Mouse (Mus musculus) hindbrain, embryonic 16.5 days (tissue): ENCODE data around the gene Gm10160. TPM values are rescaled to one million over a fixed set of nuclear protein-coding genes. Genes with fewer than 3 reads are reported as not detected.

Experiments used
- ATAC-seq: fragments of 200-750 bp; cut with Nextera tagmentation; 2 replicates; pipeline ENCODE4 v1.8.0; 2017; ENCODE audit warnings: moderate TSS enrichment, moderate library complexity
- H3K27ac ChIP-seq: fragments of 300-500 bp; sonication (generic); 2 replicates; pipeline ENCODE4 v1.5.1; 2014; ENCODE audit warnings: low read depth, mild to moderate bottlenecking, control low read depth, low read length, moderate library complexity
- H3K27me3 ChIP-seq: fragments of 300-500 bp; sonication (generic); replicated peaks from 2 replicates; pipeline ENCODE4 v1.6.1; 2014; ENCODE audit warnings: low read length; ENCODE audit not compliant: control insufficient read depth, insufficient read depth
- H3K36me3 ChIP-seq: fragments of 300-500 bp; sonication (generic); 2 replicates; pipeline ENCODE4 v1.6.1; 2014; ENCODE audit warnings: mild to moderate bottlenecking, low read length, moderate library complexity, mixed read lengths; ENCODE audit not compliant: control insufficient read depth, insufficient read depth
- H3K4me1 ChIP-seq: fragments of 300-500 bp; sonication (generic); 2 replicates; pipeline ENCODE4 v1.6.1; 2014; ENCODE audit warnings: low read depth, low read length; ENCODE audit not compliant: control insufficient read depth, insufficient read depth
- H3K4me2 ChIP-seq: fragments of 300-500 bp; sonication (generic); 2 replicates; pipeline ENCODE4 v1.6.1; 2014; ENCODE audit warnings: mild to moderate bottlenecking, low read length, control low read depth, moderate library complexity
- H3K4me3 ChIP-seq: fragments of 300-500 bp; sonication (generic); 2 replicates; pipeline ENCODE4 v1.5.1; 2014; ENCODE audit warnings: mild to moderate bottlenecking, low read length, control low read depth, moderate library complexity
- H3K9ac ChIP-seq: fragments of 300-500 bp; sonication (generic); 2 replicates; pipeline ENCODE4 v1.6.1; 2014; ENCODE audit warnings: low read depth, mild to moderate bottlenecking, control low read depth, low read length, moderate library complexity
- H3K9me3 ChIP-seq: fragments of 300-500 bp; sonication (generic); 2 replicates; pipeline ENCODE4 v1.6.1; 2014; ENCODE audit warnings: mild to moderate bottlenecking, low read length, moderate library complexity; ENCODE audit not compliant: control insufficient read depth
- whole genome bisulfite sequencing: fragments of 180-500 bp; shearing (Covaris S2); extraction: QIAGEN DNeasy Blood & Tissue Kit; methylation state at CpG from one replicate; pipeline ENCODE4 v1.1.7; 2014; 5-methylcytosine and 5-hydroxymethylcytosine counted together
- polyA plus RNA-seq: library from polyadenylated mRNA; unstranded; fragments of >200 nt; fragmentation: Nextera tagmentation; extraction: Ambion mirVana; gene quantifications from 2 replicates; pipeline ENCODE4 v1.2.1, GENCODE M21; 2015

Gm10160 gene
- polyA plus RNA-seq, result not detected in 2 replicates

GRCm38 (mm10) chr7:81855694-81856093, at the start of gene Gm10160:
Gene Gm10160, minus strand, starts transcription at chr7:81855794.
- peaks cover 4% of the 10 kb centered on the region for H3K27me3 ChIP-seq
- no peaks in the 10 kb centered on the region for H3K9me3 ChIP-seq
- WGBS, result 67% methylated on average over 1 of the region's 1 CpGs
- no peak within 1 kb of the TSS for H3K4me3 ChIP-seq
- no peak within 1 kb of the TSS for H3K4me2 ChIP-seq
- no peaks in the 10 kb centered on the region for H3K36me3 ChIP-seq
- no peak within 1 kb of the TSS for H3K9ac ChIP-seq
- peaks cover 19% of the 10 kb centered on the region for H3K4me1 ChIP-seq
- ATAC-seq, result no peak
- no peak within 1 kb of the TSS for H3K27ac ChIP-seq

DNA sequence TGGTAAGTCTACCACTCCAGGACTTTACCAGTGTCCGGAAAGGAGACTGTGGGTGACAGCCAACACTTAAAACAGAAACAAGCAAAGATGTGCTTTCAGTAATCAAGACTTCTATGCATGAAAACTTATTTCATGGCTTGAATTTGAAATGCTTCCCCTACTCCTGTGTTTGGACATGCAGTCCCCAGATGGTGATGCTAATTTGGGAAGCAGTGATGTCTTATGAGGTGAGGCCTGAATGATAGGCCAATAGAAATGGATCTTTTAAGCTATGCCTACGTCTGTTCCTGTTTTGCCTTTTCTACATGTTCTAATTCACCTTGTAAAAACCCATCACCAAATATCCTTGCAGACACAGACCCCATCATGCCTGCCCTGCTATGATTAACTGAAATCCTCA, 49.3 kb upstream of the Gm10160 start:
- Histone ChIP-seq H3K27me3 (no peaks in the 10 kb centered on the region), H3K4me3 (no peak overlapping the region), H3K4me1 (no peaks in the 10 kb centered on the region), H3K9ac (no peak overlapping the region), H3K9me3 (no peaks in the 10 kb centered on the region), H3K36me3 (no peaks in the 10 kb centered on the region), H3K4me2 (no peak overlapping the region), H3K27ac (no peak overlapping the region)
- 92% methylated on average over 2 of the region's 2 CpGs for WGBS
- no peak for ATAC-seq

DNA sequence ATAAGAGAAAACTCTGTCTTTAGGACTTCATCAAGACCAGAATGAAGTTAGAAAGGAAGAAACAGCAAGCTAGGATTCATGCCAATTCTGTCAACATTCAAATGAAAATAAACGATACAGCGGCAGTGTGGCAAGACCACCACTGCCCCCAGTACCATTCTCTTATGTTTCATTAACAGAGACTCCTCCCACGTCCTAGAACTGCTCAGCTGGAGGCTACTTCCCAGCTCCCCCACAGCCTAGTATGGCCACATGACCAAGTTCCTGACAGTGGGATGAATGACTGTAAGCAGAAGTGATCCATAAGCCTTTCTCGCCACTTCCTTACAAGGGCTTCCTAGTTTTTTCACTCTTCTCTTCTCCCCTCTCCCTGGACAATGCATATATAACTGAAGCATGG, 48.5 kb upstream of the Gm10160 start:
- Histone ChIP-seq H3K4me3 (no peak overlapping the region), H3K4me2 (no peak overlapping the region), H3K9ac (no peak overlapping the region), H3K27me3 (no peaks in the 10 kb centered on the region), H3K4me1 (no peaks in the 10 kb centered on the region), H3K36me3 (no peaks in the 10 kb centered on the region; the same call in 1 of the 2 replicates), H3K27ac (no peak overlapping the region), H3K9me3 (no peaks in the 10 kb centered on the region)
- 50% methylated on average over 4 of the region's 4 CpGs for WGBS
- peak; percentile 62; the same call in 1 of the 2 replicates for ATAC-seq

- Histone ChIP-seq H3K4me2 (no peak overlapping the region), H3K4me1 (no peaks in the 10 kb centered on the region), H3K36me3 (peaks cover 4% of the 10 kb centered on the region), H3K9me3 (no peaks in the 10 kb centered on the region), H3K27me3 (no peaks in the 10 kb centered on the region), H3K4me3 (no peak overlapping the region), H3K27ac (no peak overlapping the region), H3K9ac (no peak overlapping the region)
- no peak for ATAC-seq
- 86% methylated on average over 11 of the region's 11 CpGs for WGBS
Observed at GRCm38 (mm10) chr7:81899361-81899760, 43.8 kb upstream of the Gm10160 start.

GRCm38 (mm10) chr7:81885128-81885527, 29.5 kb upstream of the Gm10160 start:
- H3K27ac ChIP-seq, result no peak overlapping the region
- no peaks in the 10 kb centered on the region for H3K27me3 ChIP-seq
- 57% methylated on average over 4 of the region's 4 CpGs for WGBS
- ATAC-seq, result no peak
- H3K4me1 ChIP-seq, result no peaks in the 10 kb centered on the region; the same call in 1 of the 2 replicates
- no peak overlapping the region for H3K9ac ChIP-seq
- H3K4me3 ChIP-seq, result no peak overlapping the region
- H3K36me3 ChIP-seq, result 0 out of 2 replicates have a peak, but pooled peaks cover 2% of the 10 kb centered on the region
- H3K9me3 ChIP-seq, result no peaks in the 10 kb centered on the region
- H3K4me2 ChIP-seq, result no peak overlapping the region

DNA sequence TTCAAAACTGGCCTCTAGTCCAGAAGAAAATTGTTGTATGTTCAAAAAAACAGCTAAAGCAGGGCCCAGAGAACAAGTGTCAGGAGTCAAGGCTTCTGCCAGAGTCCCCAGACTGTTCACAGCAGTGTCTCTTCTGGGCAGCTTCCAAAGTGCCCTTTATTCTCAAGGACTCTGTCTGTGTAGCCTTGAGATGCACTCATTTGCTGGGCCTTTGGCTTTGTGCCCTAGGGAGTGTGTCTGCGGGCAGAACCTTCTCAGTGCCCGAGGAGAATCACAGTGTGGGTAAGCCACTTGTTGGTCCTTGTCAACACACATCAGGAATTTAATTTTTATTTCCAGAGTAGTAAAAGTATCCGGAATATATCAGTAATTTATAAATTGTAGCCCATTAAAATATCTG, 26.0 kb upstream of the Gm10160 start:
- H3K4me2 ChIP-seq, result no peak overlapping the region
- no peak overlapping the region for H3K9ac ChIP-seq
- H3K36me3 ChIP-seq, result 0 out of 2 replicates have a peak, but pooled peaks cover 2% of the 10 kb centered on the region
- ATAC-seq, result no peak
- no peaks in the 10 kb centered on the region; the same call in 1 of the 2 replicates for H3K4me1 ChIP-seq
- 65% methylated on average over 3 of the region's 3 CpGs for WGBS
- H3K4me3 ChIP-seq, result no peak overlapping the region
- H3K27ac ChIP-seq, result no peak overlapping the region
- H3K9me3 ChIP-seq, result no peaks in the 10 kb centered on the region
- H3K27me3 ChIP-seq, result no peaks in the 10 kb centered on the region

GRCm38 (mm10) chr7:81880797-81881196, 25.2 kb upstream of the Gm10160 start:
- Histone ChIP-seq H3K36me3 (0 out of 2 replicates have a peak, but pooled peaks cover 1% of the 10 kb centered on the region), H3K4me3 (no peak overlapping the region), H3K27me3 (no peaks in the 10 kb centered on the region), H3K9ac (no peak overlapping the region), H3K27ac (no peak overlapping the region), H3K9me3 (no peaks in the 10 kb centered on the region), H3K4me2 (no peak overlapping the region), H3K4me1 (peaks cover 3% of the 10 kb centered on the region)
- 85% methylated on average over 4 of the region's 4 CpGs for WGBS
- no peak for ATAC-seq

GRCm38 (mm10) chr7:81880286-81880685, 24.7 kb upstream of the Gm10160 start:
- no peaks in the 10 kb centered on the region for H3K9me3 ChIP-seq
- no peak overlapping the region for H3K9ac ChIP-seq
- H3K4me1 ChIP-seq, result peaks cover 3% of the 10 kb centered on the region
- no peak overlapping the region for H3K4me2 ChIP-seq
- no peak for ATAC-seq
- no peak overlapping the region for H3K4me3 ChIP-seq
- no peaks in the 10 kb centered on the region for H3K27me3 ChIP-seq
- H3K27ac ChIP-seq, result no peak overlapping the region
- WGBS, result 89% methylated on average over 5 of the region's 5 CpGs
- H3K36me3 ChIP-seq, result no peaks in the 10 kb centered on the region

GRCm38 (mm10) chr7:81875372-81875771, 19.8 kb upstream of the Gm10160 start:
- H3K4me2 ChIP-seq, result no peak overlapping the region
- 75% methylated on average over 9 of the region's 9 CpGs for WGBS
- ATAC-seq, result 0 out of 2 replicates have a peak, but pooled peaks have one; percentile 18
- H3K4me3 ChIP-seq, result no peak overlapping the region
- no peak overlapping the region for H3K9ac ChIP-seq
- H3K27ac ChIP-seq, result no peak overlapping the region
- no peaks in the 10 kb centered on the region for H3K27me3 ChIP-seq
- H3K36me3 ChIP-seq, result no peaks in the 10 kb centered on the region
- H3K4me1 ChIP-seq, result peaks cover 3% of the 10 kb centered on the region
- no peaks in the 10 kb centered on the region for H3K9me3 ChIP-seq

- Histone ChIP-seq H3K4me1 (peaks cover 3% of the 10 kb centered on the region), H3K27me3 (no peaks in the 10 kb centered on the region), H3K4me2 (no peak overlapping the region), H3K9ac (no peak overlapping the region), H3K4me3 (no peak overlapping the region), H3K9me3 (no peaks in the 10 kb centered on the region), H3K36me3 (no peaks in the 10 kb centered on the region), H3K27ac (no peak overlapping the region)
- 52% methylated on average over 6 of the region's 6 CpGs for WGBS
- ATAC-seq, result peak; percentile 28; the same call in 1 of the 2 replicates
Observed at GRCm38 (mm10) chr7:81874636-81875035, 19.0 kb upstream of the Gm10160 start.
